Mouse (Mus musculus): ENCODE data around the gene Fn3k. TPM values are rescaled to one million over a fixed set of nuclear protein-coding genes. Genes with fewer than 3 reads are reported as not detected.
A peak's percentile ranks its signal among the peaks of the same experiment; 100 is the strongest.

Fn3k gene
- polyA plus RNA-seq, 1 experiment from 2014 or later, result 3.8 TPM

DNA sequence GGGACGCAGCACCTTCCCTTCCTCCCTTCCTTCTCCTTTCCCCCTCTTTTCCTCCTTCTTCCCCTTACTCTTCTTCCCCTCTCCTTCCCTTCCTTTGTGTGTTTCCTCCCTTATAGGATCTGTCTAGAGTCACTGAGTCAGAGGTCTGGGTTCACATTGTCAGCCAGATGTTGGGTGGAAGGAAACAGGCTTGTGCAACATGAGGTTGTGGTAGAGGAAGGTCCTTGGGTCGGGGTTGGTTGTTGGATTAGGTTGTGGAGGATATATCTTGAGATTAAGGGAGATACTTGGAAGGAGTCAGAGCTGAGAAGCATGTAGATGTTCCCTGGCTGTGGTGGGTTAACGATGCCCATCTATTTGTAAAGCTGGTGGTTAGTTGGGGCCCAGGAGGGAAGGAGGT lies 40.1 kb downstream of the Fn3k start:
- H3K4me3 ChIP-seq (replicated peaks), result no peak overlapping the region
- H3K27ac ChIP-seq, result no peak overlapping the region
- no peaks in the 10 kb centered on the region for H3K27me3 ChIP-seq
- ATAC-seq, result no peak
- no peaks in the 10 kb centered on the region for H3K4me1 ChIP-seq (replicated peaks)
- peaks cover 41% of the 10 kb centered on the region for H3K36me3 ChIP-seq
- WGBS, result 95% methylated on average over 3 of the region's 3 CpGs
- no peak overlapping the region for H3K4me2 ChIP-seq (replicated peaks)
- no peak overlapping the region for H3K9ac ChIP-seq (replicated peaks)
- no peaks in the 10 kb centered on the region for H3K9me3 ChIP-seq

DNA sequence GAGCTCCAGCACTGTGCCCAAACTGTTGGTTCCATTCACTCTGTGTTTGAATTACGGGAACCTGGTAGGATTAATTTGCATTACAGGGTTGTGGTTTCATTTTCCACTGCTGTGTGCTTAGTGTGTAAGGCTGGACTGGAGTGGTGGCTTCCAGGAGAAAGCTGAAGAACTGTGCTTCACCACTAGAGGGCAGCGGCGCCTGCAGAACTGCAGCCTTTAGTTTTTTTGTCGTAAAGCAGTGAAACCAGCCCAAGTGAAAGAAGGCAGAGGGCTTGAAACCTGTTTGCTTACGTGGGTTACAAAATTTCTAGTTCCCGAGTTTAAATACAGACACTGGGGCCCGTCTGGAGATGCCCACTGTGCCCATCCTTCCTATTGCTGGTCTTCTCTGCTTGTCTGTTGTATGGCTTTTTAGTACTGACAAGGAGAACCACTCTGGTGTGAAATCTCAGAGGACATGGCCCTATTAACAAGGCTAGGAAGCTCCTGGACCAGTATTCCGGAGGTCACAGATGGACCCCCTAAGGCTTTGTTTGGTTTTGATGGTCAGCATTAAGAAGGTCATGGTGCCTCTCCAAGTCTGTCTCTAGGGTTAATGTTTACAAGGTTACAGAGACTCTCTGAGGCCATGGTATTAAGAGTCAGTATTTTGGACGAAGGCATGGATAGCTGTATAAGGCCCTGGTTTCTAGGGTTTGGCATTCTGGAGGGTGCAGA lies 41.1 kb downstream of the Fn3k start:
- H3K36me3 ChIP-seq, result peaks cover 37% of the 10 kb centered on the region
- no peak overlapping the region for H3K4me2 ChIP-seq (replicated peaks)
- H3K4me3 ChIP-seq (replicated peaks), result no peak overlapping the region
- ATAC-seq, result 0 out of 2 replicates have a peak, but pooled peaks have one; percentile 37
- H3K27me3 ChIP-seq, result no peaks in the 10 kb centered on the region
- WGBS, result 38% methylated on average over 9 of the region's 9 CpGs
- no peaks in the 10 kb centered on the region for H3K9me3 ChIP-seq
- no peak overlapping the region for H3K9ac ChIP-seq (replicated peaks)
- no peaks in the 10 kb centered on the region for H3K4me1 ChIP-seq (replicated peaks)
- no peak overlapping the region for H3K27ac ChIP-seq

DNA sequence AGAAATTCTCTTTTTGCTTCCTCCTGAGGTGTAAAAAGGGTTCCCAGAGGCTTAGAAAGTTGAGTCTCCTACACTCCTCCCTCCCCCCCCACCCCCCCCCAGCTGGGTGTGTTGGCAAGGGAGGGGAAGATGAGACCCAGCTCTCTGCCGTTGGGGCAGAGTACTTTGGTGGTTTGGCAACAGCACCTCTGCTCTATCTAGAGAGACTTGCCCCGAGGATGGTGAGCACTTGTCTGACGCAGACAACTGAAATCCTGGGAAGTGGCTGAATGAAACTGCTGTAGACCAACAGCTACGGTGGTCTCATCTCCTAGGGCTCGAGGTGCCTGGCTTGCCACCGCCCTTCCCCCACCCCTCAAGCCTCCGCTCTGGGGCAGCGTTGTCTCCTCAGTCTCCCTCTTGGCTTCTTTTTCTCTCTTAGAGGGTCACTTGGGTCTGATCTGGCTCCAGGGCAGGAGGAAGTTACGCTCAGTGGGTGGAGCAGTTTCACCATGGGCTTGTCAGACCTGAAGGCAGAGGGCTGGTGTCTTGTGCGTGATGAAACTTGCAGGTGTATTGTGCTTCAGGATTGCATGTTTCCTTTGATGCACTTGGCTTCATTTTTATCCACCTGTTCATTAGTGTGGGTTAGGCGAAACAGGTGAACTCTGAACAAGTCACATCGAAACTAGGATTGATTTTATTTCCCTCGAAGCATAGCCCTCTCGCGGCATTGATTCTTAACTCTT lies 44.9 kb downstream of the Fn3k start:
- Histone ChIP-seq H3K27me3 (no peaks in the 10 kb centered on the region), H3K9me3 (no peaks in the 10 kb centered on the region), H3K4me2 (replicated peaks) (no peak overlapping the region), H3K4me3 (replicated peaks) (no peak overlapping the region), H3K4me1 (replicated peaks) (no peaks in the 10 kb centered on the region), H3K27ac (no peak overlapping the region), H3K36me3 (peaks cover 55% of the 10 kb centered on the region), H3K9ac (replicated peaks) (no peak overlapping the region)
- WGBS, result 91% methylated on average over 15 of the region's 15 CpGs
- no peak for ATAC-seq

DNA sequence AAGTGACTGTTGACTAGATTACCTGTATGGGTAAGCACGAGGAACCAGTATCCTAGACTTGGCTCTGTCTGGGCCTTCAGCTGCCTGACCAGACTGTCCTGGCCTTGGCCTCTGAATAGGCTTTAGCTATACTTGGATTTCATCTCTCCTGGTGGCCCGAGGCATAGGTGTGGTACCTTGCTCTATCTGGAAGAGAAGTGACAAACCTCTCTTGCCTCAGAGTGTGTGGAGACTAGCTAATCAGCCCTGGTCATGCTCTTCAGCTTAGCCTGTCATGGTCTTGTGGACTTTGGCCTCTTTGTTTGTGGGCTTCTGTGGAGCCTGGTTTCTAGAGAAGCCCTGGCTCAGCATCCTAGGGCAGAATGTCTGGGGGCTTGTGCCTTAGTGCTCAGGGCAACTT lies 46.4 kb downstream of the Fn3k start:
- H3K36me3 ChIP-seq, result peaks cover 49% of the 10 kb centered on the region
- no peaks in the 10 kb centered on the region for H3K9me3 ChIP-seq
- H3K27me3 ChIP-seq, result no peaks in the 10 kb centered on the region
- ATAC-seq, result no peak
- no peak overlapping the region for H3K27ac ChIP-seq
- 96% methylated on average over 2 of the region's 2 CpGs for WGBS
- no peaks in the 10 kb centered on the region for H3K4me1 ChIP-seq (replicated peaks)
- H3K4me3 ChIP-seq (replicated peaks), result no peak overlapping the region
- H3K9ac ChIP-seq (replicated peaks), result no peak overlapping the region
- H3K4me2 ChIP-seq (replicated peaks), result no peak overlapping the region

- Histone ChIP-seq H3K27me3 (no peaks in the 10 kb centered on the region), H3K36me3 (peaks cover 25% of the 10 kb centered on the region), H3K9me3 (no peaks in the 10 kb centered on the region), H3K4me3 (replicated peaks) (no peak overlapping the region), H3K9ac (replicated peaks) (no peak overlapping the region), H3K4me1 (replicated peaks) (no peaks in the 10 kb centered on the region), H3K27ac (no peak overlapping the region), H3K4me2 (replicated peaks) (no peak overlapping the region)
- WGBS, result 88% methylated on average over 9 of the region's 9 CpGs
- ATAC-seq, result no peak
Measured at GRCm38 (mm10) chr11:121485882-121486281, 51.2 kb downstream of the Fn3k start.

- Histone ChIP-seq H3K9me3 (no peaks in the 10 kb centered on the region), H3K9ac (replicated peaks) (no peak overlapping the region), H3K36me3 (peaks cover 23% of the 10 kb centered on the region), H3K27ac (no peak overlapping the region), H3K27me3 (no peaks in the 10 kb centered on the region), H3K4me3 (replicated peaks) (no peak overlapping the region), H3K4me1 (replicated peaks) (no peaks in the 10 kb centered on the region), H3K4me2 (replicated peaks) (no peak overlapping the region)
- ATAC-seq, result no peak
Measured at GRCm38 (mm10) chr11:121490651-121491050, 55.9 kb downstream of the Fn3k start.

Small RNA genes lying within 50 kb of the gene (microRNA-seq; reads per million reads assigned to microRNA genes)
- not detected for gene Mir7236

Other genes with a start within 250 kb of the Fn3k start
- 18.2 and 21.1 TPM in 2 replicates for gene Hexdc, start 230.5 kb upstream of the Fn3k start, polyA plus RNA-seq (2015; fragmentation: Nextera tagmentation; extraction: Ambion mirVana)
- gene Ogfod3, start 230.2 kb upstream of the Fn3k start, polyA plus RNA-seq (2015; fragmentation: Nextera tagmentation; extraction: Ambion mirVana), result 20.2 and 22.9 TPM in 2 replicates
- 42.6 and 43.8 TPM in 2 replicates for gene Cybc1, start 205.6 kb upstream of the Fn3k start, polyA plus RNA-seq (2015; fragmentation: Nextera tagmentation; extraction: Ambion mirVana)
- 105 and 108 TPM in 2 replicates for gene Narf, start 197.7 kb upstream of the Fn3k start, polyA plus RNA-seq (2015; fragmentation: Nextera tagmentation; extraction: Ambion mirVana)
- 11.9 and 13.0 TPM in 2 replicates for gene Foxk2, start 174.9 kb upstream of the Fn3k start, polyA plus RNA-seq (2015; fragmentation: Nextera tagmentation; extraction: Ambion mirVana)
- gene Wdr45b, start 80.5 kb upstream of the Fn3k start, polyA plus RNA-seq (2015; fragmentation: Nextera tagmentation; extraction: Ambion mirVana), result 80.4 and 82.6 TPM in 2 replicates
- gene Rab40b, start 46.7 kb upstream of the Fn3k start, polyA plus RNA-seq (2015; fragmentation: Nextera tagmentation; extraction: Ambion mirVana), result 5.9 and 7.9 TPM in 2 replicates
- gene Fn3krp, start 13.5 kb upstream of the Fn3k start, polyA plus RNA-seq (2015; fragmentation: Nextera tagmentation; extraction: Ambion mirVana), result 11.7 and 11.9 TPM in 2 replicates
- 56.2 and 56.3 TPM in 2 replicates for gene Tbcd, start 17.0 kb downstream of the Fn3k start, polyA plus RNA-seq (2015; fragmentation: Nextera tagmentation; extraction: Ambion mirVana)
- 0.27 and 0.57 TPM in 2 replicates for gene Zfp750, start 84.4 kb downstream of the Fn3k start, polyA plus RNA-seq (2015; fragmentation: Nextera tagmentation; extraction: Ambion mirVana)
- 6.2 and 7.0 TPM in 2 replicates for gene B3gntl1, start 238.2 kb downstream of the Fn3k start, polyA plus RNA-seq (2015; fragmentation: Nextera tagmentation; extraction: Ambion mirVana)